Mouse (Mus musculus) splenic B cell, adult 2 months (primary cell): ENCODE data around the gene Wnt3.
"Not testable (repeated sequence)": the region's sequence is repeated elsewhere in the genome, so short reads cannot be mapped to it uniquely, and the experiment has no call there.

ENCODE experiments used
- DNase-seq: peaks from one replicate; pipeline ENCODE4 v3.0.0-alpha.2; 2011; ENCODE audit warnings: low read depth, low spot score
- H3K27me3 ChIP-seq: 2 replicates; pipeline ENCODE4 v1.6.1; 2012; ENCODE audit warnings: mild to moderate bottlenecking, low read length, moderate library complexity, mixed read lengths; ENCODE audit not compliant: control insufficient read depth, poor library complexity, insufficient read depth, severe bottlenecking
- H3K36me3 ChIP-seq: 2 replicates; pipeline ENCODE4 v1.6.1; 2012; ENCODE audit warnings: mild to moderate bottlenecking, low read length, moderate library complexity, mixed read lengths; ENCODE audit not compliant: control insufficient read depth, poor library complexity, insufficient read depth, severe bottlenecking

The Wnt3 gene

GRCm38 (mm10) chr11:103760891-103761290, 13.1 kb upstream of the Wnt3 start:
- H3K27me3 ChIP-seq, H3K36me3 ChIP-seq: not testable (repeated sequence)
- peak; percentile 10 for DNase-seq

DNA sequence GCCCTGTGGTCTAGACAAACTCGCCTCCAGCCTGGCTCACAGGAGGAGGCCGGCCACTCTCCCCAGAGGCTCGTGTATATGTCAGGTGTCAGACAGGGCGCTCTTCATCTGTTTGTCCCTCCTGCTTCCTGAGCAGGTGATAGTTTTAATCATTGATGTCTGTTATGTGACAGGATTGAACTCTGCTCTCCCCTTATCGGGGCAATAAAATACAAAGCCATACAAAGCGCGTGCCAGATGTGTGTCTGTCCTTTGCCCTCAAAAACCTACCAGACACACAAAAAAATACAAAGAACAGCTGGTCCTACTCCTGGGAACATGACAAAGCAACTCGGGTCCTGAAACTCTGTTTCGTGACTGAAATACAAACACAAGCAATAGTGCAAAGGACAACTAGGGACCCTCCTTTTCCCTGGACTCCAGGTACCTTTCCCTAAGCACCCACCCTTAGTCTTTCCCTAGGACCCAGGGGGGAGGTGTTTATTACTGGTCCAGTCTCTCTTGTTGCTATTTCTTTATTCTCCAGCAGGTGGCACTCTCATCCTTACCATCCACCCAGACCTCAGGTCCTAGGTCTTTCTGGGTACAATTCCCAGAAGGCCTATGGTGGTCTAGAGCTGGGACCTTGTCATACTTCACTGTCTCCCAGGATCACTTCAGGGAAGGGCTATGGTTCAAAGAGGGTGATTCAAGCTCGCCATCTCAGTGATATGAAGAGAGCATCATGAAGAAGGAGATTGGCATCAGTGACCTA, 10.4 kb upstream of the Wnt3 start:
- peak; percentile 63 for DNase-seq
- Histone ChIP-seq H3K36me3 (no peaks in the 10 kb centered on the region), H3K27me3 (no peaks in the 10 kb centered on the region)

DNA sequence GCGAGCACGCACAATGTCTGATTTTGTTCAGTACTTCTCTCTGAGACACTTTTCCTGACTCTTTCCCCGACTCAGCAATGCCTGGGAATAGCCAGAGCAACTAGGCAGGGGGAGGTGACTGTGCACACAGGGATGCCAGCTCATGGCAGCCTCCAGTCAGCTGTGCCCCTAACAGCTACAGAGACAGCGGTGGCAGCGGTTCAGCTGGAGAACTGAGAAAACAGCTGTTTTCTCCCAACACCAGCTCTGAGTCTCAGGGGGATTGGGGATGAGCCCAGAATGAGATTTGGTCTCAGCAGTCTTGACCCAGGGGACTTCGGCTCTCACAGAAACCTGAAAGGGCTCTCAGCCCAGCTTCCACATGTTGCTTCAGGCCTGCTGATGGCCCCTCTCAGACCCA, 9.3 kb upstream of the Wnt3 start:
- no peaks in the 10 kb centered on the region for H3K36me3 ChIP-seq
- no peak for DNase-seq
- H3K27me3 ChIP-seq: no peaks in the 10 kb centered on the region

DNA sequence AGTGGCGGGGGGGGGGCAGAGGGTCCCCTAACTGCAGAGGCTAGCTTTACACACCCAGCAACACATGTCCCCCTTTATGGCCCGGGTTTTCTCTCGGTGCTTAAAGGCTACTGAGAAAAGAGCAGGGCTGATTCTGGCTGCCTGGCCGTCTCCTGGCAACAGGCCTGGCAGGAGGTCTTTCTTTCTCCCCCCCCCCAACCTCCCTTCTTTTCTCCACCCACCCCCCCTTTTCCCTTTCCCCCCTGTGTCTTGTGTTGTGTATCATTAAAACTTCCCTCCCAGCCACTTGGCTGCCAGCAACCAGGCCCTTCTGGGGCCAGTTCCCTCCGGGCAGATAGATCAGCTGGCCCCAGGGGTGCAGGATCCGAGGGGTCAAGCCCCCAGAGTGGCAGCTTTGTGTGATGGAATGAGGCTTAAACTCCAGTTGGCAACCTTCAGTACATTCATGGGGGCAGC, 8.4 kb upstream of the Wnt3 start:
- DNase-seq: no peak
- H3K36me3 ChIP-seq: no peaks in the 10 kb centered on the region
- H3K27me3 ChIP-seq: no peaks in the 10 kb centered on the region

DNA sequence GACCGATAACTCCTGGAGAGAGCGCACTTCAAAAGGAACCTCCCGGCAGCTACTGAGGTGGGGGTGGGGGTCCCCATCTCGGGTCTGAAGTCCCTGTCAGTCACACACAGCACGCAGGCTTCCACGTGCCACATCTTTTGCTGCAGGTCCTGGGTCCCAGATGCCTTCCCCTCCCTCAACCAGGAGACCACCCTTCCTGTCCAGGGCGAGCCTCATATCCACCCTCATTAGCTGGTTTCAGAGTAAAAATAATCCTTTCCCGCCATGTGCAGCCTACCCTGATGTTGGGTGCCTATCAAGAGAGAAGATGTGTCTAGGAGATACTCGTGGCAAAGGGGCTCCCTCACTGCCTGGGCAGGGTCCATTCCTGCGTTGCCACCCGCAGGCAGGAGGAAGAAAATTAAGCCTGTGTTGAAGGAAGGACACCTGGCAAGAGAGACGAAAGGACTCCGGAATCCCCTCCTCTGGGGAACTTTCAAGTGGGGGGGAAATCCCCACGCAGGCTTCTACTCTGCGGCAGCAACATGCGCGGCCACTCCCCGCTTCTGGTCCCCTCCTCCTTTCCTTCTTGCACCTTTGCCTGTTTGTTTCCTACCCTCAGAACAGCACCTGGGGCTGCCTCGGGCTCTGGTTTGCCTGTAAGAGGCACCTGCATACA, 2.7 kb upstream of the Wnt3 start:
- H3K27me3 ChIP-seq: peaks cover 3% of the 10 kb centered on the region; the same call in 1 of the 2 replicates
- no peaks in the 10 kb centered on the region for H3K36me3 ChIP-seq
- no peak for DNase-seq

DNA sequence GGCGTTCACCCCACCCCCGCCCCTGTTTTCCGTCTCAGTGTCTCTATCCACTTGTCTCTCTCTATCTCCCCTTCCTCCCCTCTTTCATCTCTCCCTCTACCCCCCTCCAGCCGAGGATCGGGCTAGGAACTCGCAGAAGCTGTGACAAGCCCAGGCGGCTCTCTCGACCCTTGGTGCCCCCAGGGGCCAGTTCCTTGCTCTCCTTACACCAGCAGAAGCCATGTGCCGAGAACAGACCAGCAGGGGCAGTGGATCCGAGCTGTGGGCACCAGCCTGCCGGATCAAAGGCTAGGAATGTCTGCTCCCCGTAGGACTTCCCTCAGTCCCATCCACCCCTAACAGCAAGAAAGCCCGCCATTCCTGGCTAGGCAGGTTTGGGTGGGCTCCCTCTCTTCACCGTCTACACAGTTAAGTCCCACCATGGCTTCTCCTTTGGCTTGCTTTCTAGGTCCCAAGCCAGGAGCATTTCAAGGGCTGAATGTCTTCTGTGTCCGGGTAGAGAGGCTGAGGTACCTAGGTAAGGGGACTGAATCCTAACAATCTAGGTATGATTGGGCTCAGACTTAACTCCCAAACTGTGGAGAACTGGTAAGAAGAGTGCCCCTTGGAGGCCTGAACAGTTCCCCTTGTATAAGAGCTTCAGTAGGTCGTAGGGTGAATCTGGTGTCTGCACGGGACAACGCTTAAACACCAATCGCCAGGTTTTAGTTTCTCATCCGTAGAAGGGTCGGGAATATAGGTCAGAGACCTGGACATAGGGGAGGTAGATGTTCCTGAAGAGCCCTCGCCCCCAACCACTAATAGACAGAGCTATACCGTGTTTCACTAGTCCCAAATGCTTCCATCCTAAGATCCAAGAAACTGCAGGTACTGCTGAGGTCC, 1.2 kb upstream of the Wnt3 start:
- Histone ChIP-seq H3K36me3 (no peaks in the 10 kb centered on the region), H3K27me3 (peaks cover 3% of the 10 kb centered on the region; the same call in 1 of the 2 replicates)
- DNase-seq: no peak

DNA sequence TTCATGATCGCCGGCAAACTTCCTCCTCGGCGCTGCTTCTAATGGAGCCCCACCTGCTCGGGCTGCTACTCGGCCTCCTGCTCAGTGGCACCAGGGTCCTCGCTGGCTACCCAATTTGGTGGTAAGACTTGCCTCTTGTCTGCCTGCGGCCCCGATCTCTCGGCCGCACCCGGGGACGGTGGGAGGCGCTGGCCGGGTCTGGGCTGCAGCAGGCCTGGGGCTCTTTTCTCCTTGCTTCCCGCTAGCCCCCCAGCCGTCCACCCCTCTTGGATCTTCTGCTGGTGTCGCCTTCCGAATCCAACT, 229 bp downstream of the Wnt3 start:
- Histone ChIP-seq H3K36me3 (no peaks in the 10 kb centered on the region), H3K27me3 (peaks cover 3% of the 10 kb centered on the region; the same call in 1 of the 2 replicates)
- DNase-seq: no peak

DNA sequence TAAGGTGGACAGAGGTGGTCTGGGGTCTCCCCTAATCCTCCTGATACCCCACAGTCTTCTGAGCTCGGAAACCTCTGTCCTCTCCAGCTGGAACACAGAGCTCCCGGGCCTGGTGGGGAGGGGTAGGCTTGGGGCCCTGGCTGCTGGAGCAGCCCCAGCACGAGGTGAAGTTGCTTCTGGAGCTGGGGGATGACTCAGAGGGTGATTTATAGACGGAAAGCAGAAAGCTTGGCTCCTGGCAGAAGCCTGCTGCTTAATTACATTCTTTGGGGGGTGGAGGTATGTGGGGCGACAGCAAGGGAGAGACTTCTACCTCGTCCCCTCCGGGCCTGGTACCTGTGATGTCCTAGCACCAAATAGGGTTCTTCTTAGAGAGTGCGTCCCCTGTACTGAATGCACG, 6.2 kb downstream of the Wnt3 start:
- DNase-seq: no peak
- Histone ChIP-seq H3K36me3 (no peaks in the 10 kb centered on the region), H3K27me3 (no peaks in the 10 kb centered on the region)

DNA sequence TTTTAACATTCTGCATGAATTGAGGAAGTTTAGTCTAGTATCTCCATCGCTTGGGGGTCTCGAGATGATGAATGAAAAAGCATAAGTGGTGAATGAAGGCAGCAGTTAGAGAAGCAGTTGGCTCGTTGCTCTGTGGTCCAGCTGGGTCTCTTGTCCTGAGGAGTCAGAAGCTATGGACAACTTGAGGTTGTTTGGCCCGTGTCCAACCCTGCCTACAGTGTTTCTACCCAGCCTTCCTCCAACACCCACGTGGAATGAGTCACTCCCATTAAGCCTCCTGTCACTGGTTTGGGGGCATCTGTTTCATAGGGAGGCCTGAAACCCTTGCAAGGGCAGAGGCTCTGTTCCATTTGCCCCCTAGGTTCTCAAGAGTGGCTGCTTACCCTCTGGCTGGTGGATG, 16.0 kb downstream of the Wnt3 start:
- no peaks in the 10 kb centered on the region for H3K36me3 ChIP-seq
- H3K27me3 ChIP-seq: no peaks in the 10 kb centered on the region
- no peak for DNase-seq

GRCm38 (mm10) chr11:103801128-103801527, 27.2 kb downstream of the Wnt3 start:
- no peaks in the 10 kb centered on the region for H3K36me3 ChIP-seq
- no peaks in the 10 kb centered on the region for H3K27me3 ChIP-seq
- no peak for DNase-seq

DNA sequence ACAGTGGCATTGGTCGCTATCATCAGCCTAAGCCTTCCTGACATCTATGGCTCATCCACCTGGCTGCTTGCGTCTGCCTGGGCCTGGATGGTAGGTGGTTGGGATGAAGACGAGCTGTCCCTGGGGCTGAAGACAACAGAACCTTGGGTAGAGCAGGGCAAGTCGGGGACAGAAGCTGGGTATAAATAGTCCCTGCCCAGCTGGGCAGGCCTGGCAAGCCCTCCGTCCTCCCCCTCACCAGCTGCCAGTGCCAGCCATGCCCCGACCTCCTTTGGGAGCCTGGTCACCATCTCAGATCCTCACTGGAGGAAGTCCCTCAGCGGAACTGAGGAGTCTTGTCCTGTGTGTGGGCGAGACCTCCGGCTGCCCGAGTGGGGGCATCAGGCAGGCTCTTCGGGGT, 30.2 kb downstream of the Wnt3 start:
- DNase-seq: no peak
- no peaks in the 10 kb centered on the region for H3K36me3 ChIP-seq
- no peaks in the 10 kb centered on the region for H3K27me3 ChIP-seq

GRCm38 (mm10) chr11:103804804-103805203, 30.9 kb downstream of the Wnt3 start:
- no peak for DNase-seq
- Histone ChIP-seq H3K36me3 (no peaks in the 10 kb centered on the region), H3K27me3 (no peaks in the 10 kb centered on the region)

DNA sequence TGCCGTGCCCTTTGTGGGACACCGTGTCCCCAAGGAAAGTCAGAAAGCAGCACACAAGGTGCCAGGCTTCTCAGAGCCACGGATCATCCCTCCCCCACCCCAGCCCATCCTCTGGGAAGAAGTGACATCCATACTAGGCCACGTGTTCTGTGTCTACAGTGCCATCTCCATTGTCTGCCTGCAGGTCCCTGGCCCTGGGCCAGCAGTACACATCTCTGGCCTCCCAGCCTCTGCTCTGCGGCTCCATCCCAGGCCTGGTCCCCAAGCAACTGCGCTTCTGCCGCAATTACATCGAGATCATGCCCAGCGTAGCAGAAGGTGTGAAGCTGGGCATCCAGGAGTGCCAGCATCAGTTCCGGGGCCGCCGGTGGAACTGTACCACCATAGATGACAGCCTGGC, 34.0 kb downstream of the Wnt3 start:
- Histone ChIP-seq H3K27me3 (no peaks in the 10 kb centered on the region), H3K36me3 (no peaks in the 10 kb centered on the region)
- no peak for DNase-seq

DNA sequence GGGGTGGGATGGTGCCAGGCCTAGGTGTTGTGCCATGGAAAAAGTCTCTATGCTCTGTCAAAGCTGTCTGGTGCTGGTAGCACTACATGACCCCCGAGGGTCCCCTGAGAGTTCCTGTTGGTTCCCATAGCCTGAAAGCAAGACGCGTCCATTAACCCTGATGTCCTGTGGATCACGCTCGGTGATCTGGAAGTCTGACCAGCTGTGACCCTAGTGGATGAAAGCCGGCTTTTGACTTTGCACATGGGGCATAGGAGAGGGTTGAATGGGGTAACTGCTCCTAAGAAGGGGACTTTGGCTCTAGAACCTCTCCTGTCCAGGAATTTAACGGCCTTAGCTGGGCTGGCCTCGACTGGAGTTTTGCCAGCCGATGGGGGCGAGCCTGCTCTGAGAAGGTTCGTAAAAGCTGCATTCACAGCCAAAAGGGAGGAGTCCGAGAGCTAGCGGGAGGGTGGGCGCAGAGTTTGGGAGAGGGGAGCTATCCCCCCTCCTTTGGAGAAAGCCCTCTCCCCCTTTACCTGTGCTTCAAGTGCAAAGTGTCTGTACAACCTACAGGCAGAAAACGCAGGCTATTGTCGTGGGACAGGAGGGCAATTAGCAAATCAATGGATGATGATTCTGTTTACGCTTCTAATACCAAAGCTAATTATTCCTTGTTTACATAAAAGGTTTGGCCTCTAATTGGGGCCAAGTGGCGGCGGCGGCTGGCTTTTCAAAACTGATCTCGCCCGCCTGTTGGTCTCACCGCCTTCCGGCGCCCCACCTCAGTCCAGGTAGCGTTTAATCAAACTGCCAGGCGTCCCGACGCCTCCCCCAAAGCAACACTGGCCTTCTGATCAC, 35.0 kb downstream of the Wnt3 start:
- DNase-seq: no peak
- no peaks in the 10 kb centered on the region for H3K27me3 ChIP-seq
- H3K36me3 ChIP-seq: no peaks in the 10 kb centered on the region
